Mouse (Mus musculus) left cerebral cortex, adult 2 months (tissue): ENCODE results near the gene Podxl. TPM values are rescaled to one million over a fixed set of nuclear protein-coding genes. Genes with fewer than 3 reads are reported as not detected.

Experiments
- DNase-seq, 2 experiments: peaks; one replicate each; pipeline ENCODE4 v3.0.0; 2021 to 2022; ENCODE audit warnings: low spot score in 2 of 2, mixed read lengths in 1 of 2; ENCODE audit errors: extremely low spot score in 1 of 2
- H3K27ac ChIP-seq: fragments of 200-600 bp; 2 replicates; pipeline ENCODE4 v1.8.1; 2022
- H3K4me3 ChIP-seq: fragments of 200-600 bp; 2 replicates; pipeline ENCODE4 v1.8.1; 2022
- CTCF ChIP-seq: fragments of 200-600 bp; IDR thresholded peaks from 2 replicates; pipeline ENCODE4 v1.8.1; 2022; ENCODE audit warnings: antibody characterized with exemption, mild to moderate bottlenecking, moderate library complexity
- intact Hi-C: fragments of 180-260 bp; cut with DNase I; formaldehyde crosslinking; loops from one replicate; pipeline ENCODE4 v1.15.1; 2025
- total RNA-seq, 2 experiments: library from RNA; stranded (reverse); gene quantifications; 2 replicates each; pipeline ENCODE4 v1.2.3; 2021

Podxl gene
- total RNA-seq, 2 experiments from 2014 or later, result 20.2 to 23.2 TPM

DNA sequence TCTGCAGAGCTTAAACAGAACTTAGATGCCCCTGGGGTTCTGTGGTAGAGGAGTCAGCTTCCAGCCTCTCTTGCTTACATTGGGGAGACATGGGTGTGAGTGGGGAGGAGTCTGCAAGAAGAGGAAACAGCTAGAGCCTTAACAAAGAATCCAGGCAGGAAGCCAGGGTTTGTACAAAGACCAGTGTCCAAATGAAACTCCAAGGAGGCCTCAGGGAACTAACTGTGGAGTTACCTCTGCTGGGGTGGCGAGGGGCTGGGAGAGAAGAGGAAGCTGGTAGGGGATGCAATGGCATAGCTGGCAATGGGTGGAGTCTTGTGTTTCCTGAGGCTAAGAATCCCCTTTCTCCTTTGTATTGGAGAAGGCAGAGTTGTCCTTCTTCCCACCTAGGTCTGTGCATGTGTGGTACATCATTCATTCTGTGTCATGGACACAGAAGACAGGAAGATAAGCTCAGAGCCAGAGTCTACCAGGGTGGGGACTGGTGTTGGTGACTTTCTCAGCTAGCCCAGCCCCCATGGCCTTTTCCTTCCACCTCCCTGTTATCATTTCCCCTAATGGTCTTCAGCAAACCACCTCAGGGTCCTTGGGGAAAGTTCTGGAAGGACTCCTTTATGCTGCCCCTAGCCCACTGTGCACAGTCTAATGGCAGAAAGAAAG is 28.9 kb upstream of the Podxl start:
- Histone ChIP-seq H3K4me3 (no peak overlapping the region), H3K27ac (no peak overlapping the region)
- DNase-seq, result no peak
- no peak for TF ChIP-seq CTCF
- intact Hi-C loops, result no loop called here

DNA sequence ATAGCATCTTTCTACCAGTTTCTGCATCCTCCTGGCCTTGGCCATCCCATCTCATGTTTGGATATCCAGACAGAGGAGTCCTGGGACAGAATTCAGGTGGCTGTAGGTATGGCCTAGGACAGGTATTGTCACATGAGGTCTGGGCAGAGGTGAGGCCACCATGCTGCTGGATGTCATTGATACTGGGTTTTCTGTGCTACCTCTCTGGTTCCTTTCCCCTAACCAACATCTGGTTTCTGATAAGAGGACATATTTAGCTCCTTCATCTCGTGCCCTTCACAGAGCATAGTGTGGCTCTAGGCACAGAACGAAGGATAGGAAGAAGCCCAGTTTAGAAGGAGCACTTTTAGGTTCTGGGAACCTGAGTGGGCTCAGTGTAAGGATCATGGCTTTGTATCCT is 28.3 kb upstream of the Podxl start:
- no peak for DNase-seq
- Histone ChIP-seq H3K27ac (no peak overlapping the region), H3K4me3 (no peak overlapping the region)
- no peak for TF ChIP-seq CTCF
- intact Hi-C loops, result no loop called here

DNA sequence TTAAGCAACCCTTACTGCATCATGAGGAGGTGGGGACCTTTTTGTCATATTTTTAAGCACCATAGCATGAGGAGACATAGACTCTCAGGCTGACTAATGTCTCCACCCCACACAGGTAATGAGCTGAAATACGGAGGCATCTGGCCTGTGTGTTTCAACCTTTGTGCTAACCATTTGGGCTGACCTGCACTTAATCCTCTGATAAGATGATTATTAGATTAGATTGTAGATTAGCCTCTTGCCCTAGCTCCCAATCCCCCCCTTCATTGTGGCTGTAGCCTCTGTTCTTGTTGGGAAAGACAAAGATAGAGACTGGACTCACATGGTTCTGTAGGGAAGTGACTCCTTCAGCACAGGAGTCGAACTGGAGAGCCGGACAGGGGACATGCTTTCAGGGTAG is 27.9 kb upstream of the Podxl start:
- intact Hi-C loops, result no loop called here
- Histone ChIP-seq H3K27ac (no peak overlapping the region), H3K4me3 (no peak overlapping the region)
- no peak for TF ChIP-seq CTCF
- no peak for DNase-seq

DNA sequence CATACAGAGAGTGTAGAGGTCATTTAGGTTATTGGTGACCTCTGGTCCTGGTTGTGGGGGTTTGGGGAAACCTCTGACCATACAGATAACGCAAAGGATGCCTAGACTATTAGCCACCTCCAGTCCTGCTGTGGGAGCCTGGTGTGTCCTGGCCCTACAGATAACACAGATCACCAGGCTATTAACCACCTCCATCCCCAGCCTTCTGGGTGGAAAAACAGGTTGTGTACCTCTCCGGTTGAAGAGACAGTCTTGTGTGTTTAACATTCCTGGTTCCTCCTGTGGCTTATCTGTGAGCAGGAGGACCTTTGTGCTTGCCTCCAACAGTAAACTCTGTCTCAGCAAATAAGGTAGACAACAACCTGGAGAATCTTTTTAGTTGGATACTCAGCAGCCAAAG is 27.0 kb upstream of the Podxl start:
- Histone ChIP-seq H3K4me3 (no peak overlapping the region), H3K27ac (no peak overlapping the region)
- intact Hi-C loops, result no loop called here
- TF ChIP-seq CTCF, result no peak
- DNase-seq, result no peak

DNA sequence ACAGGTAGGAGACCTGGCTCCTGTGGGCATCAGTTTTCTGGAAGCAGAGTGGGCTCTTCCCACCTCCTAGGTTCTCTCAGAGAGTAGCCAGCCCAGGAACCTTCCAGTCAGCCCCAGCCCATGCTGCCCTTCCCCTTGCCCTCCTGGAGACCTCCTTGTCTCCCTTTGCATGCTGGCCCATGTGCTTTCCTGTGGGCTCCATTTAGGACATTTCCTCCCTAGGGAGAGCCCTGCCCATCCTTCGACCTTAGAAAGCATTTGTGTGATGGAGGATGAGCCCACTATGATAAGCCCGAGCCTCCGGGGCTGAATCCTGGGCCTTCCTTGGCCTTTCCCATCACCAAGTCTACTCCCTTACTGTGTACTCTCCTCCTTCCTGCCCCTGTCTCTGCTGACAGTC is 25.5 kb upstream of the Podxl start:
- no peak for DNase-seq
- no peak overlapping the region for H3K27ac ChIP-seq
- intact Hi-C loops, result no loop called here
- no peak for TF ChIP-seq CTCF
- no peak overlapping the region for H3K4me3 ChIP-seq

DNA sequence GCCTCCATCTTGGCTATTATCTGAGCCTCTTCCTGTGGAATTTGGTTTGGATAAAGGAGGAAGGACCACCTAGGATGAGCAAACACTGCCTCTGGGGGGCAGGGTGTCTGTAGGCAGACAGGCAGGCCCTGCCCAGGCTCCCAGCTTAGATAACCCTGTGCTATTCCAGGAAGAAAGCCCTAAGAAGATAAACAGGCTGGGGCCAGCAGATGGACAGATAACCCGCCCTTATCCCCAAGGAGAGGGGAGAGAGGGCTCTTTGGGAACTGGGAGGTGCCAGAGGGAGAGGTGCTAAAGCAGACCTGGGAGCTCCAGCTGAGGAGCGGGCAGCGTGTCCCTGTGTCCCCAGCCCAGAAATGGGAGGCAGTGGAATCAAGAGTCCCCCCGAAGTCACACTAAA is 23.9 kb upstream of the Podxl start:
- no peak overlapping the region for H3K4me3 ChIP-seq
- TF ChIP-seq CTCF, result no peak
- H3K27ac ChIP-seq, result no peak overlapping the region
- no peak for DNase-seq
- intact Hi-C loops, result no loop called here

DNA sequence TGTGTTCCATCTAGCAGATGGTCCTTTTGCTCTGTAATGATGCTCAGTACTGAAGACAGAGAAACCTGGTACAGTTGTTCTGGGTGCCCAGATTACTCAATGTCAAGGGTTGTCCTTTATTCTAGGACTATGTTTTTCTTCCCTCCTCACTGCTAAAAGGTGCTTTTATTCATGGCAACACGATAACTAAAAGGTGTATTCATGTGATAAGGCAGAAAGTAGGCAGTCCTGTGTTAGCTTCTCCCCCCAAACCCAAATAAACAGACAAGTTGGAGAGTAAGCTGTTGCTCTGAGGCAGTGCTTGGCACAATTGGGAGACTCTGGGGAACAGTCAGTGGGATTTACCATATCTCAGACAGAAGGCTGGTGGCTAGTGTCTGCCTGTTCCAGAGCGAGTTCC is 22.3 kb upstream of the Podxl start:
- DNase-seq, result no peak
- Histone ChIP-seq H3K27ac (0 out of 2 replicates have a peak overlapping the region, but pooled peaks have one; percentile 30), H3K4me3 (no peak overlapping the region)
- TF ChIP-seq CTCF, result no peak
- intact Hi-C loops, result no loop called here

DNA sequence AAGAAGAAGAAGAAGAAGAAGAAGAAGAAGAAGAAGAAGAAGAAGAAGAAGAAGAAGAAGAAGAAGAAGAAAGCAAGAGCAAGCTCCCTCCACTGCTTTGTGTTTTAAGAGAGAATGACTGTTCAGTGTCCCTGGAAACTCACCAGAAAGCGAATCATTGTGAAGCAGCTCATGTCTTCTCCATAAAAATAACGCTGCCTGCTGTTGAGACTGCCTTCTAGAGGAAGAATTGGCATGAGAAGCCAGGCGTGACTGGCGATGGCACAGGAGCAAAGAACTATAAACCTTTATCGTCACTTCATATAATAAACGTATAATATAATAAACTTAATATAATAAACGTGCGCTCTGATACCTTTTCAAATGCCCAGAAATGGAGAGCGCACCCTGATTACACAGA is 12.4 kb upstream of the Podxl start:
- Histone ChIP-seq H3K27ac (no peak overlapping the region; the same call in 1 of the 2 replicates), H3K4me3 (no peak overlapping the region)
- intact Hi-C loops, result no loop called here
- no peak for DNase-seq
- TF ChIP-seq CTCF, result no peak

DNA sequence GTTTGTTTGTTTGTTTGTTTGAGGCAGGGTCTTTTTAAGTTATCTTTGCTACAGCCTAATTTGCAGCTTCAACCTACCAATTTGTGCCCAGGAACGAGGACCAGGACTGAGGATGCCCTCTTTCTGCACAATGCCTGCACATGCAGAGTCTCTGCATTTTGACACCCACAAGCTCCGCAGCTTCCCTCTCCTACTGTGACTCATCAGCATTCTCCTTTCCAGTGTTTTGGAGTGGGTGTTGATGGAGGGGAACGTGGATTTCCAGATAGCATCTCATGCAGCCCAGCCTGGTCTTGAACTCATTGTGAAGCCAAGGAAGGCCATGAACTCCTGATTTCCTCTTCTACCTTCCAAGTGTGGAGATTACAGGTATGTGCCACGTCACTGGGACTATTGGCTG is 11.3 kb upstream of the Podxl start:
- peak in 1 of 2 experiments; percentile 35 for DNase-seq
- Histone ChIP-seq H3K4me3 (no peak overlapping the region), H3K27ac (peak overlapping the region; percentile 85)
- intact Hi-C loops, result no loop called here
- no peak for TF ChIP-seq CTCF

DNA sequence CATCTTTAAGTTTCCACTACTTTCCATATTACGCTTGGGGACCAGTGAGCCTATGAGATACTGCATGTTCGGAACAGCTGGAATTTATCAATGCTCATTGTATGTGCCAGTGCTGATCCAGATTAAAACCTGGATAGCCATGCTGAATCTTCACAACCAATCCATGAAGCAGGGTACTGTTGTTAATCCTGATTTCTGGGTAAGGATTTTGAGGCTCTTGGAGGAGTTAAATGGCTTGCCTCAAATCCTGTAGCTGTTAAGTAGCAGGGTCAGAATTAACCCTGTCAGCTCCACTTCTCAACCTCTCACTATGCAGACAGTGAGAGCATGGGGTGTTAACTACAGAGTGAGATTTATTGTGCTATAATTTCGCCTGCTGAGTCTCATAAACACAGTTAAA is 7.7 kb upstream of the Podxl start:
- intact Hi-C loops, result no loop called here
- no peak for DNase-seq
- Histone ChIP-seq H3K27ac (no peak overlapping the region), H3K4me3 (no peak overlapping the region)
- no peak for TF ChIP-seq CTCF

DNA sequence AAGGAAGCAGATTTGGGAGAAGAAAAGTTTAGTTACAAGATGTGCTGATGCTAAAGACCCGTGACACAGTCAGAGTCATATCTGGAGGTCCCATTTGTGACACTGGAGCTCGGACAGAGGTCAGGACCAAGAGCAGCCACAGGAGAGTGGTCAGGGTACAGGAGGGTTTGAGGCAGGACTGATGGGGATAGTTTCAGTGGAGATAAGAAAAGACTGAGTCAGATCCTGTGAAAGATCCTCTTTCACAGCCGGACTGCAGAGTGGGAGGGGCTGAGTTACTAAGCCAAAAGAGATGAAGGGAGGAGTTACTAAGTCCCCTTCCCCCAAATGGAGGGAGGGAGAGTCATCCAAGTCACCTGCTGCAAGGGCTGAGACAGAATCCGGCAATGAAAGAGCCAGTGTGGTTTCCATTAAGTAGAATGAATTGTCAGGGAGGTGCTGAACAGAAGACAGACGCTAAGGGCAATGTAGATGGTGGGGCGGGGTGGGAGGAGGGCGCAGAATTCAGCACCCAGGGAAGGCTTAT is 4.4 kb upstream of the Podxl start:
- no peak for DNase-seq
- Histone ChIP-seq H3K4me3 (no peak overlapping the region), H3K27ac (no peak overlapping the region)
- TF ChIP-seq CTCF, result no peak
- intact Hi-C loops, result no loop called here

DNA sequence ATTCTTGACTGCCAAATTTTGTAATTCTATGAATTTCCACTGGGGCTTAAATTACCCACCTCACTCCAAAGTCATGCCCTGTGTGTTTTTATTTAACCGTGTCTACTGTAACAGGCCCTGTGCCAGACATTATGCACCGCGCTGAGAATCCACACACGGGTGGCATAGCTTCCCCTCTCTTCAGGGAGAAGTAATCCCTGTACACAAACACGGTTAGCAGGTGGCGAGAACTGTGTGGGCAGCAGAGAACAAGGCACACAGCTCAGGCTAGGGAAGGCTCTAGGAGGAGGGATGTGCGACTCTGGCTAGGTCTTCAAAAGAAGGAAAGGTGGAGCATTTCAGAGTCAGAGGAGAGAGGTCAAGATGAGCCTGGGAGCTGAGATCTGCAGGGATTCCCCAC is 3.4 kb upstream of the Podxl start:
- Histone ChIP-seq H3K4me3 (no peak overlapping the region), H3K27ac (no peak overlapping the region)
- TF ChIP-seq CTCF, result peak; percentile 12; the same call in 1 of the 2 replicates
- DNase-seq, result no peak
- intact Hi-C loops, result no loop called here

DNA sequence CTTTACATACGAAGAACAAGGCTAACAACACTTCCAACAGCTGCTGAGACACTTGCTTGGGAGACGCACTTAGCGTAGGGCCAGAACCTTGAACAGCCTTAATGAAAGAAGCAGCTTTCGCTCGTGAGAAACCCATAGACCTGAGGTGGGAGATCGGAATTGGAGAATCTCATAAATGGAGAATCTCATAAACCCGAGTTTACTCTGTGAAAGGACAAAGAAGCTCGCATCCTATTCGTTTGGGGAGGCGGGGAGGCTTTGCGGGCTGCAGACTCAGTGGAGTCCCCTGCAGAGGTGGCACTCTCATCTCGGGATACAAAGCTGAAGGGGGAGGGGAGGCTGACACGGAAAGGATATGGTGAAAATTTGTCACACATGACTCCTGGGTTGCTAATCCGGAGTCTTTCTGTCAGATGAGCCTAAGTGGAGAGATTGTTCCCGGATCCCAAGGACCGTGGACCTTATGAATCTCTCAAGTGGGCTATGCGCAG is 1.2 kb upstream of the Podxl start:
- DNase-seq, result no peak

More for the DNA sequence above, 1.2 kb upstream of the Podxl start:
- H3K27ac ChIP-seq, result no peak overlapping the region
- TF ChIP-seq CTCF, result no peak
- H3K4me3 ChIP-seq, result no peak overlapping the region
- intact Hi-C loops, result no loop called here
